Comparison of ENCODE assay signal across 8 mouse cellular contexts in genomic region chr10:41488877-41489276, GRCm38 (mm10). TPM values are rescaled to one million over a fixed set of nuclear protein-coding genes. Genes with fewer than 3 reads are reported as not detected.
DNase-seq lines count a peak whose midpoint lies in the region; ATAC-seq and TF ChIP-seq lines count a peak whose summit lies in the region.

No protein-coding gene starts in this region.

- peak overlapping the region; percentile 65 for H3K4me3 ChIP-seq in kidney, embryonic 15.5 days (replicated peaks)
- peak overlapping the region; percentile 55 for H3K4me3 ChIP-seq in hindbrain, postnatal 0 days (ENCODE audit: low read length)
- H3K4me3 ChIP-seq in midbrain, embryonic 16.5 days (ENCODE audit: low read depth, low read length): peak overlapping the region; percentile 78

- H3K9ac ChIP-seq in kidney, embryonic 15.5 days: peak overlapping the region; percentile 71
- peak overlapping the region; percentile 61; the same call in 1 of the 2 replicates for H3K9ac ChIP-seq in hindbrain, postnatal 0 days (replicated peaks; ENCODE audit: low read length)
- H3K9ac ChIP-seq in midbrain, embryonic 16.5 days (ENCODE audit: low read depth, low read length): 0 out of 2 replicates have a peak overlapping the region, but pooled peaks have one; percentile 5

- H3K9me3 ChIP-seq in kidney, embryonic 15.5 days (replicated peaks): no peaks in the 10 kb centered on the region
- H3K9me3 ChIP-seq in hindbrain, postnatal 0 days (ENCODE audit: low read length): no peaks in the 10 kb centered on the region
- H3K9me3 ChIP-seq in midbrain, embryonic 16.5 days (replicated peaks; ENCODE audit: control insufficient read depth, low read length, poor library complexity, severe bottlenecking): no peaks in the 10 kb centered on the region

- H3K27ac ChIP-seq in kidney, embryonic 15.5 days: no peak overlapping the region
- no peak overlapping the region for H3K27ac ChIP-seq in hindbrain, postnatal 0 days
- H3K27ac ChIP-seq in midbrain, embryonic 16.5 days (ENCODE audit: low read length): no peak overlapping the region

- TF ChIP-seq CTCF in hindbrain, postnatal 0 days (IDR thresholded peaks at IDR 0.05; ENCODE audit: low read depth): no peak

- peaks cover 25% of the 10 kb centered on the region for H3K4me1 ChIP-seq in kidney, embryonic 15.5 days
- H3K4me1 ChIP-seq in hindbrain, postnatal 0 days (ENCODE audit: insufficient read depth, low read length): peaks cover 9% of the 10 kb centered on the region; the same call in 1 of the 2 replicates
- H3K4me1 ChIP-seq in midbrain, embryonic 16.5 days (ENCODE audit: control insufficient read depth, insufficient read depth, low read length): peaks cover 14% of the 10 kb centered on the region

- ATAC-seq in kidney, embryonic 15.5 days (replicated peaks; ENCODE audit: low FRiP score): no peak
- peak; percentile 37 for ATAC-seq in common myeloid progenitor, adult 5-6 weeks (replicated peaks; ENCODE audit: low read depth, poor library complexity, severe bottlenecking)
- ATAC-seq in hindbrain, postnatal 0 days: no peak
- ATAC-seq in midbrain, embryonic 16.5 days: no peak

- peak overlapping the region; percentile 99 for H3K4me2 ChIP-seq in kidney, embryonic 15.5 days
- peak overlapping the region; percentile 94 for H3K4me2 ChIP-seq in hindbrain, postnatal 0 days (ENCODE audit: low read depth, low read length)
- H3K4me2 ChIP-seq in midbrain, embryonic 16.5 days (ENCODE audit: low read length): peak overlapping the region; percentile 96

- peaks cover 44% of the 10 kb centered on the region for H3K36me3 ChIP-seq in kidney, embryonic 15.5 days
- H3K36me3 ChIP-seq in hindbrain, postnatal 0 days (ENCODE audit: insufficient read depth, low read length): no peaks in the 10 kb centered on the region; the same call in 1 of the 2 replicates
- H3K36me3 ChIP-seq in midbrain, embryonic 16.5 days (ENCODE audit: control insufficient read depth, insufficient read depth, low read length): no peaks in the 10 kb centered on the region

- intact Hi-C loops in left cerebral cortex, postnatal 10 days (cut with DNase I): no loop called here

- DNase-seq in kidney, postnatal 14 days: no peak
- no peak for DNase-seq in hindbrain, postnatal 0 days (ENCODE audit: low spot score)
- DNase-seq in left cerebral cortex, postnatal 10 days (ENCODE audit: extremely low spot score in 1 of 2, low spot score in 2 of 2): no peak
- DNase-seq in cerebellum, postnatal 10 days: no peak
- DNase-seq in layer of hippocampus, adult 18-20 months (ENCODE audit: low spot score in 2 of 2): no peak

- WGBS in kidney, embryonic 15.5 days: 38% methylated on average over 7 of the region's 7 CpGs
- WGBS in hindbrain, postnatal 0 days: 39% methylated on average over 7 of the region's 7 CpGs
- WGBS in midbrain, embryonic 16.5 days: 50% methylated on average over 7 of the region's 7 CpGs

- H3K27me3 ChIP-seq in kidney, embryonic 15.5 days: 0 out of 2 replicates have a peak, but pooled peaks cover 3% of the 10 kb centered on the region
- H3K27me3 ChIP-seq in hindbrain, postnatal 0 days (ENCODE audit: insufficient read depth, low read length): no peaks in the 10 kb centered on the region
- 0 out of 2 replicates have a peak, but pooled peaks cover 3% of the 10 kb centered on the region for H3K27me3 ChIP-seq in midbrain, embryonic 16.5 days (ENCODE audit: control insufficient read depth, insufficient read depth, low read depth, low read length)

RNA-seq across cellular contexts. Expression of gene Smpd2, which starts 1.3 kb away (rescaled TPM):
- 59.6 and 72.0 TPM in 2 replicates for polyA plus RNA-seq in kidney, embryonic 15.5 days (2015; fragmentation: Nextera tagmentation; extraction: Ambion mirVana)
- total RNA-seq in common myeloid progenitor, adult 5-6 weeks (2017): 12.9 and 15.4 TPM in 2 replicates
- 48.0 and 74.5 TPM in 2 replicates for total RNA-seq in hindbrain, postnatal 0 days (2014; rRNA removed)
- 50.5 and 52.3 TPM in 2 replicates for polyA plus RNA-seq in hindbrain, postnatal 0 days (2015; fragmentation: Nextera tagmentation; extraction: Ambion mirVana)
- polyA plus RNA-seq in midbrain, embryonic 16.5 days (2015; fragmentation: Nextera tagmentation; extraction: Ambion mirVana): 36.5 and 44.1 TPM in 2 replicates
- total RNA-seq in left cerebral cortex, postnatal 10 days (2021): 10 to 100 TPM; 17.2 to 18.8 TPM
- 10 to 100 TPM; 18.7 to 21.8 TPM for total RNA-seq in layer of hippocampus, adult 18-20 months (2021)

RNA-seq across cellular contexts. Expression of gene Ppil6, which starts 1.4 kb away (rescaled TPM):
- polyA plus RNA-seq in kidney, embryonic 15.5 days (2015; fragmentation: Nextera tagmentation; extraction: Ambion mirVana): 2.4 and 2.6 TPM in 2 replicates
- total RNA-seq in common myeloid progenitor, adult 5-6 weeks (2017): 1.0 TPM in 1 of 2 replicates, not detected in the other
- 1.8 and 3.7 TPM in 2 replicates for total RNA-seq in hindbrain, postnatal 0 days (2014; rRNA removed)
- 6.5 and 7.7 TPM in 2 replicates for polyA plus RNA-seq in hindbrain, postnatal 0 days (2015; fragmentation: Nextera tagmentation; extraction: Ambion mirVana)
- polyA plus RNA-seq in midbrain, embryonic 16.5 days (2015; fragmentation: Nextera tagmentation; extraction: Ambion mirVana): 4.0 and 4.1 TPM in 2 replicates
- 1 to 10 TPM; 6.2 to 7.3 TPM for total RNA-seq in left cerebral cortex, postnatal 10 days (2021)
- 1 to 10 TPM; 3.7 to 5.6 TPM for total RNA-seq in layer of hippocampus, adult 18-20 months (2021)

RNA-seq across cellular contexts. Expression of gene Mical1, which starts 12.8 kb away (rescaled TPM):
- 31.5 and 39.3 TPM in 2 replicates for polyA plus RNA-seq in kidney, embryonic 15.5 days (2015; fragmentation: Nextera tagmentation; extraction: Ambion mirVana)
- total RNA-seq in common myeloid progenitor, adult 5-6 weeks (2017): 25.5 and 31.6 TPM in 2 replicates
- 27.9 and 53.5 TPM in 2 replicates for total RNA-seq in hindbrain, postnatal 0 days (2014; rRNA removed)
- 22.2 and 23.6 TPM in 2 replicates for polyA plus RNA-seq in hindbrain, postnatal 0 days (2015; fragmentation: Nextera tagmentation; extraction: Ambion mirVana)
- 23.2 and 24.6 TPM in 2 replicates for polyA plus RNA-seq in midbrain, embryonic 16.5 days (2015; fragmentation: Nextera tagmentation; extraction: Ambion mirVana)
- 10 to 100 TPM; 32.7 to 36.5 TPM for total RNA-seq in left cerebral cortex, postnatal 10 days (2021)
- total RNA-seq in layer of hippocampus, adult 18-20 months (2021): 10 to 100 TPM; 15.2 to 18.0 TPM

RNA-seq across cellular contexts. Expression of gene Cd164, which starts 30.3 kb away (rescaled TPM):
- polyA plus RNA-seq in kidney, embryonic 15.5 days (2015; fragmentation: Nextera tagmentation; extraction: Ambion mirVana): 180 and 188 TPM in 2 replicates
- 128 and 169 TPM in 2 replicates for total RNA-seq in common myeloid progenitor, adult 5-6 weeks (2017)
- 31.3 and 35.7 TPM in 2 replicates for total RNA-seq in hindbrain, postnatal 0 days (2014; rRNA removed)
- 61.8 and 61.9 TPM in 2 replicates for polyA plus RNA-seq in hindbrain, postnatal 0 days (2015; fragmentation: Nextera tagmentation; extraction: Ambion mirVana)
- polyA plus RNA-seq in midbrain, embryonic 16.5 days (2015; fragmentation: Nextera tagmentation; extraction: Ambion mirVana): 44.7 and 48.8 TPM in 2 replicates
- 10 to 100 TPM; 43.7 to 53.2 TPM for total RNA-seq in left cerebral cortex, postnatal 10 days (2021)
- total RNA-seq in layer of hippocampus, adult 18-20 months (2021): 10 to 100 TPM; 60.7 to 68.2 TPM

RNA-seq across cellular contexts. Expression of gene Zbtb24, which starts 38.7 kb away (rescaled TPM):
- 18.3 and 19.8 TPM in 2 replicates for polyA plus RNA-seq in kidney, embryonic 15.5 days (2015; fragmentation: Nextera tagmentation; extraction: Ambion mirVana)
- 18.0 and 21.2 TPM in 2 replicates for total RNA-seq in common myeloid progenitor, adult 5-6 weeks (2017)
- total RNA-seq in hindbrain, postnatal 0 days (2014; rRNA removed): 19.8 and 21.0 TPM in 2 replicates
- 14.3 and 16.6 TPM in 2 replicates for polyA plus RNA-seq in hindbrain, postnatal 0 days (2015; fragmentation: Nextera tagmentation; extraction: Ambion mirVana)
- 19.3 and 20.0 TPM in 2 replicates for polyA plus RNA-seq in midbrain, embryonic 16.5 days (2015; fragmentation: Nextera tagmentation; extraction: Ambion mirVana)
- 10 to 100 TPM; 16.3 to 17.0 TPM for total RNA-seq in left cerebral cortex, postnatal 10 days (2021)
- total RNA-seq in layer of hippocampus, adult 18-20 months (2021): 10 to 100 TPM; 18.5 to 22.2 TPM

Comparison
In these comparisons a context has a peak if more than half of its experiments do, and no peak if none do; other contexts are left out.
1. H3K9ac ChIP-seq: peak in every context shown above with its lines; median percentile 71 in kidney, embryonic 15.5 days; 61 in hindbrain, postnatal 0 days; 5 in midbrain, embryonic 16.5 days.